Mouse (Mus musculus): ENCODE measurements around the gene Fto.

The Fto gene

DNA sequence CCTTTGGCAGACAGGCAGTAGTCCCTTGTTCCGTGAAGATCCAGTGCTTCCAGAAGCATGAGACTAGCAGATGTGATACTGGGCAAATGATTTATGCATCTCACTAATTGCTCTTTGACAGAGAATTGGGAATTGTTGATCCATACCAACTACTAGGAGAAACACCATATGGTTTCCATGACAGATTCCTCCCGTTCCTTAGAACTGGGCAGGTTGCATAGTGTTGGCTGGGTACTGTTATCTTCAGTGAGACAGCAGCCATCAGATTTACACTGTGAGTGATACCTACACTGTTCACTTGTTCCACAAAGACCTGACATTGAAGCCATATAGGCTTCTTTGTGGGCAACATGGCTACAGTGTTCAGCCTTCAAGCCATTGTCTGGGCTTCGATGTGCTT, 191.0 kb downstream of the Fto start:
- no peak for DNase-seq

- no peak for DNase-seq
Measured at GRCm38 (mm10) chr8:91504891-91505290, 191.6 kb downstream of the Fto start.

DNA sequence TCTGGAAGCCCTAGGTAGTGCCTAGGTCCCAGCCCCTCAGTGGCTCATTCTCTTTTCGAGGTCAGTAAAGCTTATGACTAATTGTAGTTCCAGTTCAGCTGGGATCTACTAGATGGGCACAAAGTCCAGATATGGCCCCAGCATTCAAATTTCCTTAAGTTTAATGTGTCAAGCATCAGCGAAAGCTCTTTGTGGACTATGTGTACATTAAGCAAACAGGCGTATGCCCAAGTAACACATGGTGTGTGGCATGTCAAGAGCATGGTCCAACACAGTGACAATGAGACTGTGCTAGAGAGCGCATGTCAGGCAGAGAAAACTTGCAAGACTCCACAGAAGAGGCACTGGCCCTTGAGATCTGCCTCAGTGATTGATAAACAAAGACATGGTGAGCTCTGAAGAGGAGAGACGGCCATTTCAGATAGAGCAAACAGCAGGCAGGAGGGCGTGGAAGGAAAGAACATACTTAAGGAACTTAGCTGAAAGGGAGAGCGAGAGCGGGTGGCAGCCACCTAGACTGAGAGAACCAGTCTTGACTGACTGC, 192.2 kb downstream of the Fto start:
- no peak for DNase-seq

- no peak for DNase-seq
Measured at GRCm38 (mm10) chr8:91505997-91506672, 192.8 kb downstream of the Fto start.

- no peak for DNase-seq
Measured at GRCm38 (mm10) chr8:91506682-91507257, 193.4 kb downstream of the Fto start.

DNA sequence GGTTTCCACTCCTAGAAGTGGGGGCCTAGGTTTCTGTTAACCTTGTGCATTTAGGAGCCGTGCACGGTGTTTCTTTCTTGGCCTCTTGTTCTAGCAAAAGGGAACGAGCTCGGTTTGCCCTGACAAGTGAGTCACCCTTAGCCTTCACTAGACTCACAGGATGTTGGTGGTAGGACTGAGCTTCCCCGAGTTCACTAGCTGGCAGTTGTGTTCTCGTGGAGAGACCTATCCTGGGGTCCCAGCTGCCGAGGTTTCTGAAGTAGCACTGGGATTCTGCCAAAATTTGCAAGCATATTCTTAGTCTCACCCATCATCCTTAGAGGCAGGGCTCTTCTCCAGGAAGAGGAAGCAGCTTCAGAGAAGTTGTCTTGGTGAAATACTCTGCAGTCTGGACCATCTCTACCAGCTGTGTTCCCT, 194.4 kb downstream of the Fto start:
- no peak for DNase-seq

DNA sequence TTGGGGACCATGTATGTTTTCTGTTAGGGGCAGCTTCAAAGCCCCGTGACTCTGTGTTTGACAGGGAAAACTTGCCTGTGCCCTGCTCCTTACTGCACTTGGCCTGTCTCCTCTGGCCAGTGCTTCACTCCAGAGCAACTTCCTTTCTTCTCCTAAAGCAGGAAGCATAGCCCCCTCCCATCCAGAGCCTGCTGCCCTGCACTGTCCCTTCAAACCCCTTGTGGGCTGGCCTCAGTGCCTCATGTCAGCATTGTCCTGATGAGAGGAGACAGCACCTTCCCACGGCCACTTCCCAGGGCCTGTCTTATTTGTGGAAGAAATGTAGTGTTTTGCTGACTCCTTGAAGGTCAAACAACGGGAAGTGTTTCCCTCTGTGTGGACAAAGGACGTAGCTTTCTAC, 195.0 kb downstream of the Fto start:
- no peak for DNase-seq

DNA sequence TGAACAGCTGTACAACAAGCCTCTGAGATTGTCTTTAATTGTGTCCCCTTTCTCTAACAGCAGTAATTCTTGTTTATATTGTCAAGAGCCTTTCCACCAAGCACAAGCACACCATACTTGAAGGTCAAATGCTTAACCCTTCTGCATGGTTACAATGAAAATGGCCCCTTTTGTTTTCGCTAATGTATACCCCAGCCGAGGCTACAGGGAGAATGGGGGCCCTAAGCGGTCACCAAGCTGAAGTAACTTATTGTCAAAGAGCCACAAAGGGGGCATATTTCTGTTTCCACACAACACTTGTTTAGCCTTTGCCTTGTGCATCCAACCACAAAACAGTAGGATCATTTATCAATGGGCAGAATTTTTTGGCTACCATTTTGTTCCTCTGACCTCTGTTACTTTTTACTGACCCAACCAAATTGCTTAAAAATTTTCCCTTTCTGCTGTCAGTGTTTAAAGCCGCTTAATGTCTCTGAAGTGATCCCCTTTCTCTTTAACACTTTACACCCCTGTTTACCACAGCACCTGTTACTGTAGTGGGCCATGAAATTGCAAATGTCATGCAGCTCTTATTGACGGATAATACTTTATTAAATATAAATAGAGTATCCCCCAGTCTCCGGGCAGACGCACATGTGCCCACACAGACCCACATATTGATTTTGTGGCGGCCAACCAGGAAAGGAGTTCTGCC, 196.0 kb downstream of the Fto start:
- DNase-seq, result no peak

DNA sequence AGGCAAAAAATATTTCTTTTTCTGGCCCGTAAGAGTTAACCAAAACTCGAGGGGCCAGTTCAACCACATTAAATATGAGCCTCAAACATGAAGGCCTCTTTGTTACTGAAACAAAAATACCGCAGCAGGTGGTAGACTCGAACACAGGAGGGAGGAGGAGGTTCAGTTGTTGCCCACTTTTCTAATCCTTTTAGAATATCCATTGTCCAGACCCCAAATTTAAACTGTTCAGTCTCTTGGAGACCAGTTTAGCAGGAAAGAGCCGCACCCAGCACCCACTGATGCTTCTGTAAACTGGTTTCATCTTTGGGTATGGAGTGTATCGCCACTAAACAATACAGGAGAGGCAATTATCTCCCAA, 196.6 kb downstream of the Fto start:
- DNase-seq, result no peak

DNA sequence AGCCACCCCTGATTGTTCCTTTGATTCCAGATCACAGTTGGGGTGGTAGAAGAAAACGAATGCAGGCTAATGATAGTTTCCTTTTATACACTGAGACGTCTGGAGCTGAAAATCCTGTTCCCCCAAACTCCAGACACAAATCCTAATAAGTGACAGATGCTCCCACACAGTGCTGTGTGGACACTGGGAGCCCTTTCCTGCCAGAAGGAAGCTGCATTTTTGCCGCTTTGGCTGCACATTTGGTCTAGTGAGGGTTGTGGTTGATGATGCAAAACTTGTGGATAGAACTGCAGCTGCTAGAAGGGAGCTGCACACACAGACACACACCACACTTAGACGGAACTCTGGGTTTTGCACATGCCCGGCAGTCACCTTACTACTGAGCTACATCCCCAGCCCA, 197.4 kb downstream of the Fto start:
- no peak for DNase-seq

- DNase-seq, result no peak
Measured at GRCm38 (mm10) chr8:91511943-91512342, 198.6 kb downstream of the Fto start.

DNA sequence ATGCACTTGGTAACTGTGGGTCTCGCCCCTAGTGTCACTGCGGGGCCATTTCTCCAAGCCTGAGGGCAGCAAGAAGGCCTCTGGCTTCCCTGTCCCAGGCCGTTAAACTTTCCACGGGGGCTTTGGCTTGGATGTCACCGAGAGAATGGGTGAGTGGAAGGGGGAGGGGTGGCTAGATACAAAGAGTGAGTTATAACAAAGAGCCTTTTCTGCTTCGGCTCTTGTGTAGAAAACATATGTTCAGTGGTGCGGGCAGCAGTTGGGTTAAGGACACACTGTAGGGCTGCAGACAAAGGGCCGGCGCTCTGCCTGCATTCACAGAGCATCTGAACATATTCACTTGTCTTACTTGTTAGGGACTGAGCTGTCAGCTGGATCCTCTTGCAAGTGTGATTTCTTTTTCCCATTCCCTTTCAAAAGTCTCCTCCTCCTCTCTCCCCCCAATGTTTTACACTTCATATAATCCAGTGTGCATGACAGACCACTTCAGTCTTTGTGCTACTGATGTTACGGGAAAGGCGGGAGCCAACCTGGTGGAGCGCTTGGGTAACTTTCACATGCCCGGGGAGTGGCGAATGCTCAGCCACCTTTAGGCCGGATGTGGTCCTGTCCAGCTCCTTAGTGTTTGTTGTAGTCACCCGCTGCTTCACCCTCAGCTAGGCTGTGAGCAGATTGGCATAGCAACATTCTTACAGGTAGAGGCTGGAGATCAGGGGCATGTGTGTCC, 201.6 kb downstream of the Fto start:
- no peak for DNase-seq

GRCm38 (mm10) chr8:91516422-91516821, 203.1 kb downstream of the Fto start:
- DNase-seq, result no peak

DNA sequence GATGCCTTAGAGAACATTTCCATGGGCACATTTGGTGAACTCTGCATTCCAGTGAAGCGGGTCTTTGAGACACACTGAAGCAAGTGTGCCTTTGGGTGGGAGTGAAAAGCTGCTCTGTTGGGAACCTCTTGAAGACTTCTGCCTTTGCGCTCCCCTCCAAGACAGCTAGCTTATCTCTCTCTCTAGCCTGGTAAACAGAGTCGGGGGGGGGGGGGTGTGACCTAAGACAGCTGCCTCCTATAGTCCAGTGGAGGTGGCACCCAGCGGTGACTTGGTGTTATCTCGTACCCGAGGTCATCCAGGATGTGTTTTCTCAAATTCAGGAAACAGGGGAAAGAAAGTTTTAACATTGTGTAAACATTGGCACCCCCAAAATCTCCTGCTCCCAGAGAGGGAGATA, 204.8 kb downstream of the Fto start:
- no peak for DNase-seq

DNA sequence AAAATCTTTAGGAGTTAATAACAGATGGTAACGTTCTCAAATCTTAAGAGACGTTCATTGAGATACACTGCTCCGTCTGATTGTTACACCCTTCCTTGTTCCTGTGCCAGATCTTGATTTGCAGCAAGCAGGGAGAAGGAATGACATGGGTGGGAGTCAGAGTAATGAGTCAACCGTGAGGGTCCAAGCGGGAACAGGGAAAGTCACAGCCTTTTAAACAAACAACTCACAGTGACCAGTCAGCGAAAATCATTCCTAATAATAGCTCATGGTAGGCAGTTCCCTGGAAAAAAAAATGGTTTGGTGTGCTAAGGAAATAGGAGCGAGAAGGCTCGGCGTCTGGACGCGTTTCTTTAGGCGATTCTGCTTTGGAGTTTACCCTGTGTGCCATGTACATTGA, 208.9 kb downstream of the Fto start:
- DNase-seq, result no peak

- no peak for DNase-seq
Measured at GRCm38 (mm10) chr8:91524056-91524864, 210.9 kb downstream of the Fto start.

GRCm38 (mm10) chr8:91524865-91525250, 211.5 kb downstream of the Fto start:
- DNase-seq, result no peak

- DNase-seq, result no peak
Measured at GRCm38 (mm10) chr8:91525342-91525817, 212.1 kb downstream of the Fto start.

GRCm38 (mm10) chr8:91528967-91529366, 215.6 kb downstream of the Fto start:
- DNase-seq, result no peak

DNA sequence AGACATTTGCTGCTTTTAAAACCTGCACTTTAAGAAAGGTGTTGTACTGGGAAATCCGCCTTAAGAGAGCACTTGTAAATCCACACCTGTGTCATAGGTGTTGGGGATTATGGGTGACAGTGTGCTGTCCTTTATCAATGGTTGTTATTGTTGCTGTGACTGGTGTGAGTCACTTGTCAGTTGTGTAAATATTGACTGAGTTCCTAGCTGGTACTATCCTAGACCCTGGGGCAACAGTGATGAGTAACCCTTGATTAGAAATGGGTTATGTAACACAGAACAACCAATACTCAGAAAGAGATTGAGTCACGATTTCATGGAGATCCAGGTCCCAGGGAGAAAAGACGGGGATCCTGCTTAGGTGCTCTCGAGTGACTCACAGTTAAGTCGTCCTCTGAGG, 216.4 kb downstream of the Fto start:
- DNase-seq, result no peak

DNA sequence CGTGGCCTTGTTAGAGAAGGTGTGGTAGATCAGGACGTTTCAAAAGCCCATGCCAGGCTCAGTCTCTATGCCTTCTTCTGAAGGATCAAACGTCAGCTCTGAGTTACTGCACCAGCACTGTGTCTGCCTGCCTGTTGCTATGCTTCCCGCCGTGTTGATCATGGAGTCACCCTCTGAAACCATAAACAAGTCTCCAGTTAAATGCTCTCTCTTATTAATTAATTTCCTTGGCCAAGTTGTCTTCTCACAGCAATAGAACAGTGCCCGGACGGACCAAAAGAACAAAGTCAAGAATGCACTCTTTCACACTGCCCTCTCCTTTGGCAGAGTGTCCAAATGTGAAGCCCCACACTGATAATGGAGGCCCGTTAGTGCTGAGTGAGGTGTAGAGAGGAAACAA, 217.3 kb downstream of the Fto start:
- DNase-seq, result no peak

- peak; percentile 64 for DNase-seq
Measured at GRCm38 (mm10) chr8:91531971-91532370, 218.6 kb downstream of the Fto start.

All from thymus, postnatal 25 days (tissue).